Mouse (Mus musculus): Measurements from ENCODE around the gene Khsrp.

DNA sequence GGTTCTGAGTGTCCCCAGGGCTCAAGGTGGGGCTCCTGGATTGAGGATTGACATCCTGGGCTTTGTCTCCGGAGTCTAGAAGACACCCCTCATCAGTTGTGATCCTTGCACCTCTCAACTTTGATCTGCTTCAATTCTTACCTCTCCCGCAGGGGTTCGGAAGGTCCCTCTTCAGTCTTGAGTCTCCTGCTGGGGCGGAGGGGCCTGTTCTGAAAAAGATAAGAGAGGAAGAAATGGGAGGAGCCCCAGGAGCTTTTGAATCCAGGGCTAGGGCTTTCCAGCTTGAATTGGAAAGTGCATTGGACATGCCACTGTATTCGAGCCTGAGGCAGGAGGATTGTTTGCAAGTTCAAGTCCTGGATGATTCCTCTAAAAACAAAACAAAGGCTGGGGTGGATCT is 35.6 kb upstream of the Khsrp start:
- TF ChIP-seq CTCF (IDR thresholded peaks at IDR 0.05; ENCODE audit: insufficient read depth, low read depth, low read length) (no peak), POLR2A (IDR thresholded peaks at IDR 0.05; ENCODE audit: insufficient read depth, low read depth, low read length) (no peak)

Measured in olfactory bulb, adult 2 months (tissue).